Mouse (Mus musculus): ENCODE results near the gene Zfp536. TPM values are rescaled to one million over a fixed set of nuclear protein-coding genes. Genes with fewer than 3 reads are reported as not detected.

Zfp536 gene
- under 1 TPM in 1 of 2 experiments, not detected in 1; 0.40 TPM for polyA plus RNA-seq (2017; shearing (Covaris generic))

GRCm38 (mm10) chr7:37773312-37773702, at the start of gene Zfp536:
Gene Zfp536, minus strand, starts transcription at chr7:37773641.
- ATAC-seq = no peak

GRCm38 (mm10) chr7:37820670-37821301, 47.3 kb upstream of the Zfp536 start:
- ATAC-seq = no peak

DNA sequence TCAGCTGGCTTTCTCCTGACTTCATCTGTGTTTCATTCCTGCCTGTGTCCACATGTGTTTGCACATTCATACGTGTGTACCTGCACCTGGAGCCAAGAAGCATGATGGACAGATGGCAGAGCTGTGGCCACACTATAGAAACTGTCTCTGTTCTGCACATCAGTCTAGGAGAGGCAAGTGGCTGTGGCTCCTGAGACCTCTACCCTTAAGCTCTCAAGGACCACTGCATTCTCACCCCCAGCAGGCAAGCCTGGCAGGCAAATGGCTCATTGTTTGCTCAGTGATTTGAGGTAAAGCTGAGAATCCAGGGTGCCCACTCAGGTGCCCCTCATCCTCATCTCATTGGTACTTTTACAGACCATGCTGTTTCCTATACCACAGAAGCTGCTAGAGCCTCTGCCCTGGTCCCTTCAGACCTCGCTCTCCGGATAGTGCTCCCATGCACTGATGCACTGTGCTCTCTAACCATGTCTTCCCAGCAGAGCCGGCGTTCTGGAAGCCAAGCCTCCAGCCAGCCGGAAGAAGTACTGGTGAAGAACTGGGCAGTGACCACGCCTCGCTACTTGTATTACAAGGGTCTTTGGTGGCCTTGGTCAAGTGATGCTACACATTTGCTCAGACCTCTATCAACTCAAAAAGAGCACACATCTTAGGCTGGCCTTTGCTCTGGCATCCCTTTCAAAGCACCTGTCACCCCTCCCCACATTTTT, 45.3 kb upstream of the Zfp536 start:
- no peak for ATAC-seq

GRCm38 (mm10) chr7:37816901-37817300, 43.5 kb upstream of the Zfp536 start:
- ATAC-seq = no peak

DNA sequence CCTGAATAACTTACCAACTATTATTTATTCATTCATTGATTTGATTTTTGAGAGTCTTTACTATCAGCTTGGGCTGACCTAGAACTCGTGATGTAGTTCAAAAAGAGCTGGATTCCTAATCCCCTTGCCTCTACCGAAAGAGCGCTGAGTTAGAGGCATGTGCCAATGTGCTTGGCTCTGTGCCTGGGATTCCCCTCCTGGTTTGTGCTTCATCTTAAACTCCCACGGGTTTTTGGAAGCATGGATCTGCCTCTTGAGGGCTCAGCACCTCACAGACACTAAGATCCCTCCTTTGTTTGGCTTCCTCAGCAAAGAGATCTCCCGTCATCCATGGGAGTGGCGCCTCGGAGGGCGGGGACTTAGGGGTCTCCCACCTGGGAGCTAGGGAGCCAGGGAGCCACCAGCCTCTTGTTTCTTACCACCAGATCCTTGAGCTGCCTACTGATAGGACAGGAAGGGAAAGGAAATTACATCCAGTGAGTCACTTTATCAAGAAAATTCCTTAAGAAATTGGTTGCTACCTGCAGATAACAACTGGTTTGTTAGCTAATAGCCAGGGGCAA, 41.5 kb upstream of the Zfp536 start:
- no peak for ATAC-seq

- ATAC-seq = no peak
These were observed 40.2 kb upstream of the Zfp536 start for GRCm38 (mm10) chr7:37813676-37814075.

GRCm38 (mm10) chr7:37809908-37810307, 36.5 kb upstream of the Zfp536 start:
- no peak for ATAC-seq

DNA sequence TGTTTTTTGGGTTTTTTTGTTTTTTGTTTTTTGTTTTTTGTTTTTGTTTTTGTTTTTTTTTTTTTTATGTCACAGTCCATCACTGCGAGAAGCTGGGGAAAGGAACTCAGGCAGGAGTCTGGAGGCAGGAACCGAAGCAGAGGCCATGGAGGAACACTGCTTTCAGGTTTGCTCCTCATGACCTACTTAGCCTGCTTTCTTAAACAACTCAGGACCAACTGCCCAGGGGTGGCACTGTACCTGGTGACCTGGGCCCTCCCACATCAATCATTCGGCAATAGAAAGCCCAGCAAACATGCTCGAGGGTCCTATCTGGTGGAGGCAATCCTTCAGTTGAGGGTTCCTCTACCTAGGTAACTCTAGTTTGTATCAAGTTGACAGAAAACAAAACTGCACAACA, 35.6 kb upstream of the Zfp536 start:
- no peak for ATAC-seq

GRCm38 (mm10) chr7:37801160-37801559, 27.7 kb upstream of the Zfp536 start:
- ATAC-seq = no peak

GRCm38 (mm10) chr7:37788721-37789120, 15.3 kb upstream of the Zfp536 start:
- no peak for ATAC-seq

DNA sequence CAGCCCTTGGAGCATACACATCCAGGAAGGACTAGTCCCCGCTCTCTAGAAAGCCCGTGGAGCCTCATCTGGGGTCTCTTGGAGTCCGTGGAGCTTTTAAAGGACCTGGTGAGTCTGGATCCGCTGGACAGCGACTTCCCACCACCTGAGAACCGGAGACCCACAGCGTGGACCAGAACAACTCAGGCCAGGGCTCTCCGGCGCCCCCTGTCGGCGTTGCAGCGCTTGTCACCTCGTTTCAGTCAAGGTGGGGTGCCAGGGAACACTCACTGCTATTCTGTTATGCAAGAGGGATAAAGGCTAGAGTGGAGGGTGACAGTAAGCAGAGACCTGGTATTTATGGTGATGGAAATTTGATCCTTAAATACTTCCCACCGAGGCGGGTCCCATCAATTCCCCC, 2.1 kb upstream of the Zfp536 start:
- ATAC-seq = no peak

DNA sequence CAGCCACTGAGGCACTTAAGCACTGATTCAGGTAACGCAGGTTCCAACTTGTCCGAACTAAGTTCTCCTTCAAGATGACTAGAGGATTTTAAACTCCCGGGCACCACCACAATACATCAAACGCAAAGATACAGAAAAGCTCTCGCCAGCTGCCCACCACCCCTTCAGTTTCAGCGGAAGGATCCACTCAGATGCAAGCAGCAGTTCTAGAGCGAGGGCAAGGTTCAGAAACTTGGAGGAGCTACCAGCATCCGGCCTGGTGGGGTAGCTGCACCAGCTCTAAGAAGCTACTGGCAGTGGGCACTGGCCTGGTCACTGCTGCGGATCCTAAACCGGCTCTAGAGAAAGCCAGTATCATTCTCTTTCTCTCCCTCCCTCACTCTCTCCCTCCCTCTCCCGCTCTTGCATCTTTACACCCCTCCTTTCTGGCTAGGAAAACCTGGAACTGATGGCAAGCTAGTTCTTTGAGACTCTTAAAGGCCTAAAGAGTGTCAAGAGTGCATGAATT, 1.1 kb upstream of the Zfp536 start:
- ATAC-seq = no peak

- ATAC-seq = no peak
These were observed 465 bp upstream of the Zfp536 start for GRCm38 (mm10) chr7:37773906-37774305.

- ATAC-seq = no peak
These were observed 797 bp downstream of the Zfp536 start for GRCm38 (mm10) chr7:37772376-37773311.

DNA sequence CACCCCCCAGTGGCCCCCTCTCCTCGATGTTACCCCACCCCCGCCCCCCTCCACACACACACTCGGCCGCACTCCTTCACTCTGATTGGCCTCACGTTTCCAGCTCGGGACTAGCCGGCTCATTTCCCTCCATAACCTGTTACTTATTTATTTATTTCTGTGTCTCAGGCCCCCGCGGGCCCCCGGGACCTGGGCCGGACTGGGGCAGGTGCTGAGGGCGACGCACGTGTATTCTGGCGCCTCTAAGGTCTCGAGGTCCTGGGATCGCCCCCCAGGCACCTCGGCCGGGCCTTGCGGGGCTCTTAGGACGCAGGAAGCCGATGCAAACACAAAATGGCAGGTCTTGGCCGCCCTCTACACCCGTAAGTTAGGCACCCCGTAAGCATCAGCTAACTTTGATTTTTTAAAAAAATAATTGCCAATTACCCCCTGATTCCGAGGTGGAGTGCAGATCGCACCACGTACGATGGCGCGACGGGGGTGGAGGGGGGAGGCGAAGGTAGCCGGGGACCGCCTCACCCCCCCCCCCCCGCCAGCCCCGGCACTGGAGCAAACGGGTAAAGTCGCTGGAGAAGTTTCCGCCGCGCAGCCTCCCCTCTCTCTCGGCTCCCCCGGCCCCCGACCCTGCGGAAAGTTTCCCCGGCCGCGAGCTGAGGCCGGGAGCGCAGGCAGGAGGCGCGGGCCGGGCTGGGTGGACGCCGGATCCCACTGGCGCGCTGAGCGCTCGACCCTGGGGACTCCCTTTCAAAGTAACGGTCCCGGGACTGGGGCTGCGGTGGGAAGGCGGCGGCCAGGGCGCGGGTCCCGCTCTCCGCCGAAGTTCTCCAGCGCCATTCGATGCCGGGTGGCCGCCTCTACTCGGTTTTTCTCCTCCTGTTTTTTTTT, 1.7 kb downstream of the Zfp536 start:
- ATAC-seq = no peak

GRCm38 (mm10) chr7:37770400-37771050, 2.9 kb downstream of the Zfp536 start:
- ATAC-seq = no peak

- ATAC-seq = no peak
These were observed 3.7 kb downstream of the Zfp536 start for GRCm38 (mm10) chr7:37769526-37770399.

GRCm38 (mm10) chr7:37769004-37769403, 4.4 kb downstream of the Zfp536 start:
- ATAC-seq = no peak

- no peak for ATAC-seq
These were observed 5.0 kb downstream of the Zfp536 start for GRCm38 (mm10) chr7:37768310-37768940.

DNA sequence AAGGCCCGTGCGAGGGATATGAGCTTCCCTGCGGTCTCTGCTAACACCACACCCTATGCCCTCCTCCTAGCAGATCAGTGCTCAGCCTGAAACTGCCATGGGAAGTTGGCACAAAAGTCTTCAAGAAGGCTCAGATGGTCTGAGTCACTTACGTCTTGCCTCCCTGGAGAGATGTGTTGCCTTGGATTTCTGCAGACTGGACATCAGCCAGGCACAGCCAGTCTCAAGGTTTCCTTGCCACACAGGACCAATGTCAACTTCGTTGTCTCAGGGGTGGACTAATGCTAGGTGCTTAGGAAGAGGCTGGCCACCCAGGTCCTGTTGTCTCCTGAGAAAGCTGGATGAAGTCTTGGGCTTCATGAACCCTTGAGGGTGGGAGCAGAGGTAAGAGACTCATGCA, 14.6 kb downstream of the Zfp536 start:
- no peak for ATAC-seq
